Mouse (Mus musculus): Measurements from ENCODE around the gene Ubac2. TPM values are rescaled to one million over a fixed set of nuclear protein-coding genes. Genes with fewer than 3 reads are reported as not detected.
A peak's percentile ranks its signal among the peaks of the same experiment; 100 is the strongest.
"Not testable (repeated sequence)": the region's sequence is repeated elsewhere in the genome, so short reads cannot be mapped to it uniquely, and the experiment has no call there.

Gene Ubac2
- polyA plus RNA-seq, 1 experiment from 2014 or later = 38.5 TPM

- no peaks in the 10 kb centered on the region for H3K9me3 ChIP-seq (ENCODE audit: control insufficient read depth, low read length)
- DNase-seq (ENCODE audit: low spot score) (no peak), ATAC-seq (ENCODE audit: low FRiP score, low TSS enrichment) (no peak)
- no peak overlapping the region for H3K4me2 ChIP-seq (replicated peaks; ENCODE audit: low read depth)
- no peaks in the 10 kb centered on the region for H3K27me3 ChIP-seq (ENCODE audit: control insufficient read depth, insufficient read depth, low read length)
- 67% methylated on average over 5 of the region's 5 CpGs for WGBS
- no peak for TF ChIP-seq EP300 (optimal IDR thresholded peaks at IDR 0.05)
- no peak for TF ChIP-seq CTCF (IDR thresholded peaks at IDR 0.05; ENCODE audit: low read depth)
- H3K4me3 ChIP-seq (ENCODE audit: low read depth, low read length) = no peak overlapping the region
- no peaks in the 10 kb centered on the region for H3K4me1 ChIP-seq (replicated peaks; ENCODE audit: control insufficient read depth, insufficient read depth)
- H3K9ac ChIP-seq (ENCODE audit: low read length) = no peak overlapping the region
- H3K27ac ChIP-seq (replicated peaks) = no peak overlapping the region
- no peaks in the 10 kb centered on the region for H3K36me3 ChIP-seq (ENCODE audit: control insufficient read depth, insufficient read depth, low read length)
These were observed 185.2 kb downstream of the Ubac2 start for GRCm38 (mm10) chr14:122063599-122063998.

GRCm38 (mm10) chr14:122064519-122064918, 186.1 kb downstream of the Ubac2 start:
- TF ChIP-seq CTCF (IDR thresholded peaks at IDR 0.05; ENCODE audit: low read depth) = peak; percentile 95
- TF ChIP-seq EP300 (optimal IDR thresholded peaks at IDR 0.05) = no peak
- H3K4me1 ChIP-seq (replicated peaks; ENCODE audit: control insufficient read depth, insufficient read depth) = no peaks in the 10 kb centered on the region
- peak; percentile 69 for DNase-seq (ENCODE audit: low spot score)
- H3K9me3 ChIP-seq (ENCODE audit: control insufficient read depth, low read length) = no peaks in the 10 kb centered on the region
- WGBS = 10% methylated on average over 2 of the region's 2 CpGs
- H3K27ac ChIP-seq (replicated peaks) = no peak overlapping the region
- H3K4me3 ChIP-seq (ENCODE audit: low read depth, low read length) = no peak overlapping the region
- no peak overlapping the region for H3K9ac ChIP-seq (ENCODE audit: low read length)
- no peaks in the 10 kb centered on the region for H3K27me3 ChIP-seq (ENCODE audit: control insufficient read depth, insufficient read depth, low read length)
- no peak for ATAC-seq (ENCODE audit: low FRiP score, low TSS enrichment)
- no peak overlapping the region for H3K4me2 ChIP-seq (replicated peaks; ENCODE audit: low read depth)
- no peaks in the 10 kb centered on the region for H3K36me3 ChIP-seq (ENCODE audit: control insufficient read depth, insufficient read depth, low read length)

GRCm38 (mm10) chr14:122066243-122066642, 187.8 kb downstream of the Ubac2 start:
- no peak overlapping the region for H3K4me2 ChIP-seq (replicated peaks; ENCODE audit: low read depth)
- no peaks in the 10 kb centered on the region for H3K9me3 ChIP-seq (ENCODE audit: control insufficient read depth, low read length)
- ATAC-seq (ENCODE audit: low FRiP score, low TSS enrichment) (no peak), DNase-seq (ENCODE audit: low spot score) (no peak)
- TF ChIP-seq EP300 (optimal IDR thresholded peaks at IDR 0.05) (no peak), CTCF (IDR thresholded peaks at IDR 0.05; ENCODE audit: low read depth) (no peak)
- H3K27ac ChIP-seq (replicated peaks) = no peak overlapping the region
- no peaks in the 10 kb centered on the region for H3K36me3 ChIP-seq (ENCODE audit: control insufficient read depth, insufficient read depth, low read length)
- H3K4me1 ChIP-seq (replicated peaks; ENCODE audit: control insufficient read depth, insufficient read depth) = no peaks in the 10 kb centered on the region
- H3K27me3 ChIP-seq (ENCODE audit: control insufficient read depth, insufficient read depth, low read length) = no peaks in the 10 kb centered on the region
- no peak overlapping the region for H3K4me3 ChIP-seq (ENCODE audit: low read depth, low read length)
- 58% methylated on average over 4 of the region's 4 CpGs for WGBS
- no peak overlapping the region for H3K9ac ChIP-seq (ENCODE audit: low read length)

GRCm38 (mm10) chr14:122068036-122068435, 189.6 kb downstream of the Ubac2 start:
- not testable (repeated sequence) for H3K4me3 ChIP-seq (ENCODE audit: low read depth, low read length); H3K36me3 ChIP-seq (ENCODE audit: control insufficient read depth, insufficient read depth, low read length); H3K4me2 ChIP-seq (replicated peaks; ENCODE audit: low read depth); DNase-seq (ENCODE audit: low spot score); H3K9ac ChIP-seq (ENCODE audit: low read length); H3K9me3 ChIP-seq (ENCODE audit: control insufficient read depth, low read length); ATAC-seq (ENCODE audit: low FRiP score, low TSS enrichment); H3K4me1 ChIP-seq (replicated peaks; ENCODE audit: control insufficient read depth, insufficient read depth); H3K27me3 ChIP-seq (ENCODE audit: control insufficient read depth, insufficient read depth, low read length); H3K27ac ChIP-seq (replicated peaks)
- 57% methylated on average over 3 of the region's 3 CpGs for WGBS

- DNase-seq (ENCODE audit: low spot score) (no peak), ATAC-seq (ENCODE audit: low FRiP score, low TSS enrichment) (no peak; the same call in 1 of the 2 replicates)
- Histone ChIP-seq H3K27me3 (ENCODE audit: control insufficient read depth, insufficient read depth, low read length) (no peaks in the 10 kb centered on the region), H3K4me1 (replicated peaks; ENCODE audit: control insufficient read depth, insufficient read depth) (no peaks in the 10 kb centered on the region), H3K4me3 (ENCODE audit: low read depth, low read length) (no peak overlapping the region), H3K4me2 (replicated peaks; ENCODE audit: low read depth) (no peak overlapping the region), H3K9me3 (ENCODE audit: control insufficient read depth, low read length) (no peaks in the 10 kb centered on the region), H3K36me3 (ENCODE audit: control insufficient read depth, insufficient read depth, low read length) (no peaks in the 10 kb centered on the region), H3K9ac (ENCODE audit: low read length) (no peak overlapping the region), H3K27ac (replicated peaks) (no peak overlapping the region)
- TF ChIP-seq CTCF (IDR thresholded peaks at IDR 0.05; ENCODE audit: low read depth) = no peak
- TF ChIP-seq EP300 (optimal IDR thresholded peaks at IDR 0.05) = no peak
- 38% methylated on average over 11 of the region's 11 CpGs for WGBS
These were observed 190.6 kb downstream of the Ubac2 start for GRCm38 (mm10) chr14:122068801-122069695.

- Histone ChIP-seq H3K4me2 (replicated peaks; ENCODE audit: low read depth) (no peak overlapping the region), H3K27ac (replicated peaks) (no peak overlapping the region), H3K4me1 (replicated peaks; ENCODE audit: control insufficient read depth, insufficient read depth) (no peaks in the 10 kb centered on the region), H3K36me3 (ENCODE audit: control insufficient read depth, insufficient read depth, low read length) (no peaks in the 10 kb centered on the region), H3K9me3 (ENCODE audit: control insufficient read depth, low read length) (no peaks in the 10 kb centered on the region), H3K27me3 (ENCODE audit: control insufficient read depth, insufficient read depth, low read length) (no peaks in the 10 kb centered on the region), H3K9ac (ENCODE audit: low read length) (no peak overlapping the region), H3K4me3 (ENCODE audit: low read depth, low read length) (no peak overlapping the region)
- WGBS = 80% methylated on average over 3 of the region's 3 CpGs
- ATAC-seq (ENCODE audit: low FRiP score, low TSS enrichment) (no peak), DNase-seq (ENCODE audit: low spot score) (no peak)
- TF ChIP-seq CTCF (IDR thresholded peaks at IDR 0.05; ENCODE audit: low read depth) = no peak
- no peak for TF ChIP-seq EP300 (optimal IDR thresholded peaks at IDR 0.05)
These were observed 191.5 kb downstream of the Ubac2 start for GRCm38 (mm10) chr14:122069948-122070347.

Other genes starting within 250 kb of the Ubac2 start
- gene Dock9, start 80.8 kb upstream of the Ubac2 start, polyA plus RNA-seq (2015; fragmentation: Nextera tagmentation; extraction: Ambion mirVana) = 6.4 and 7.3 TPM in 2 replicates
- 0.06 and 0.08 TPM in 2 replicates for gene Gpr18, start 37.2 kb downstream of the Ubac2 start, polyA plus RNA-seq (2015; fragmentation: Nextera tagmentation; extraction: Ambion mirVana)
- 1.8 and 2.0 TPM in 2 replicates for gene Gpr183, start 86.6 kb downstream of the Ubac2 start, polyA plus RNA-seq (2015; fragmentation: Nextera tagmentation; extraction: Ambion mirVana)
- not detected in 2 replicates for gene Timm8a2, start 156.1 kb downstream of the Ubac2 start, polyA plus RNA-seq (2015; fragmentation: Nextera tagmentation; extraction: Ambion mirVana)
- gene Tm9sf2, start 228.4 kb downstream of the Ubac2 start, polyA plus RNA-seq (2015; fragmentation: Nextera tagmentation; extraction: Ambion mirVana) = 145 and 151 TPM in 2 replicates